Mouse (Mus musculus) hindbrain, embryonic 13.5 days (tissue): Measurements from ENCODE around the gene Sh3kbp1. TPM values are rescaled to one million over a fixed set of nuclear protein-coding genes. Genes with fewer than 3 reads are reported as not detected.

Source experiments
- ATAC-seq: fragments of 200-750 bp; cut with Nextera tagmentation; 2 replicates; pipeline ENCODE4 v1.8.0; 2017; ENCODE audit warnings: moderate TSS enrichment; ENCODE audit not compliant: low FRiP score
- H3K27ac ChIP-seq: fragments of 300-500 bp; sonication (generic); 2 replicates; pipeline ENCODE4 v1.5.1; 2015; ENCODE audit warnings: inconsistent platforms, mild to moderate bottlenecking, moderate library complexity
- H3K27me3 ChIP-seq: fragments of 300-500 bp; sonication (generic); 2 replicates; pipeline ENCODE4 v1.6.1; 2015; ENCODE audit warnings: mild to moderate bottlenecking, inconsistent platforms
- H3K36me3 ChIP-seq: fragments of 300-500 bp; sonication (generic); 2 replicates; pipeline ENCODE4 v1.6.1; 2015; ENCODE audit warnings: mild to moderate bottlenecking, inconsistent platforms
- H3K4me1 ChIP-seq: fragments of 300-500 bp; sonication (generic); replicated peaks from 2 replicates; pipeline ENCODE4 v1.6.1; 2015; ENCODE audit warnings: inconsistent platforms
- H3K4me2 ChIP-seq: fragments of 300-500 bp; sonication (generic); 2 replicates; pipeline ENCODE4 v1.6.1; 2015; ENCODE audit warnings: inconsistent platforms, mild to moderate bottlenecking, moderate library complexity
- H3K4me3 ChIP-seq: fragments of 300-500 bp; sonication (generic); 2 replicates; pipeline ENCODE4 v1.5.1; 2015; ENCODE audit warnings: mild to moderate bottlenecking, inconsistent platforms
- H3K9ac ChIP-seq: fragments of 300-500 bp; sonication (generic); 2 replicates; pipeline ENCODE4 v1.6.1; 2015; ENCODE audit warnings: mild to moderate bottlenecking, inconsistent platforms
- H3K9me3 ChIP-seq: fragments of 300-500 bp; sonication (generic); 2 replicates; pipeline ENCODE4 v1.6.1; 2016; ENCODE audit warnings: inconsistent platforms
- WGBS: fragments of 180-500 bp; shearing (Covaris S2); methylation state at CpG from one replicate; pipeline ENCODE4 v1.1.7; 2015; 5-methylcytosine and 5-hydroxymethylcytosine counted together
- polyA plus RNA-seq: library from polyadenylated mRNA; unstranded; fragments of >200 nt; fragmentation: Nextera tagmentation; extraction: Ambion mirVana; gene quantifications from 2 replicates; pipeline ENCODE4 v1.2.1, GENCODE M21; 2015

Gene Sh3kbp1
- polyA plus RNA-seq, 1 experiment from 2014 or later = 45.4 TPM

DNA sequence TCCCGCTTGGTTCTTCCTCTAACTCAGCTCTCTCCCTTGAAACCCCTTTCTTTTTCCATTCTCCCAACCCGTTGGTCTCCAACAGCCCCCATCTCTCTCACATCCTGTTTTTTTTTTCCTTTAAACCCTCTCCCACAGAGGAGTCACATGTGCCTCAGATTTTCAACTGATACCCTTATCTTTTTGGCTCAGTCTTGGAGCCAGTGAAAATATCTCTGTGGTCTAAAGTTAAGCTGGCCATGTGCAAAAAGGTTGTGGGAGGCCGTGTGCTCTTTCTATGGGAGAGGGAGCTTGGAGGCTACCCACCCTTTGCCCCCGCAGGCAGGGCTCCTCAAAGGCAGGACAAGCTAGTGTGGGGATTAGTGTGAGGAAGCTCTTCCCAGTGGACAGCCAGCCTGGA, 12.9 kb downstream of the Sh3kbp1 start:
- 73% methylated on average over 4 of the region's 4 CpGs for WGBS
- H3K4me3 ChIP-seq = no peak overlapping the region

DNA sequence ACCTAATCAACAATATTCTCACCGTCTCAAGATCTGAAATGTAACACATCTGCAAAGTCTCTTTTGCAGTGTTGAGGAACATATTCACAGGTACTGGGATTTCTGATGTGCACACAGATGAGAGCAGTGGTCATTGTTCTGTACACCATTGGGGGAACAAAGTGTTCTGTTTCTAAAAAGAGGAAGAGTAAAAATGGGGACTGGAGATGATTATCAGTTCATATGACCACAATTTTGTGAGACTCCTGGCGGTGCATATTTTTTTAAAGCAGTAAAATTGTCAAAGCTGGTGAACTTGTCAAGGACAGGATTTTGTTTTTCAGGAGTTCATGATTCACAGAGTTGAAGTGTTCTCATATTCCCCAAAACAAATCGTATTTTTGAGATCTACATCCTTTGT, 18.2 kb downstream of the Sh3kbp1 start:
- WGBS = 91% methylated on average over 3 of the region's 3 CpGs
- H3K27ac ChIP-seq = no peak overlapping the region

More for the DNA sequence above, 12.9 kb downstream of the Sh3kbp1 start:
- Histone ChIP-seq H3K36me3 (no peaks in the 10 kb centered on the region), H3K4me1 (no peaks in the 10 kb centered on the region), H3K27ac (no peak overlapping the region), H3K9ac (no peak overlapping the region), H3K27me3 (no peaks in the 10 kb centered on the region), H3K9me3 (no peaks in the 10 kb centered on the region), H3K4me2 (no peak overlapping the region)
- no peak for ATAC-seq

DNA sequence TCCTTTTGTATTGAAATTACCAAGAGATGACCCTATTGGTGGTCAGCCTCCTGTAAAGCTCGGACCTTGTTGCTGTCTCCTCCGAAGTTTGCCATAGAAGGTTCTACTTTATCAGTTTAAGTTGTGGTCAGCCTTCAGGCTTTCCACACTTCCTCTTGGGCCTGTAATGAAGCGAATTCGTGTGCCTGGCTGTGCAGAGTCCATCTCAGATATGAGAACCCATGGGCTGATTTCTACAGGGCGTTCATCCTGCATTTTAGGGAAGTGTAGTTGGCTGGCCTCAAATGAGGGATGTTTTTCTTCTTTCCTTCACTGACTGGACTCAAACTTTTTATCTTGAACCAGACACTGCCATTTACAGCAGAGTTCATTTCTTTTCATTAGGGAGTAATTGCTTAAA, 20.5 kb downstream of the Sh3kbp1 start:
- H3K4me2 ChIP-seq = no peak overlapping the region
- no peaks in the 10 kb centered on the region for H3K9me3 ChIP-seq
- no peak overlapping the region for H3K9ac ChIP-seq
- no peak overlapping the region for H3K4me3 ChIP-seq
- ATAC-seq = no peak
- no peaks in the 10 kb centered on the region for H3K27me3 ChIP-seq
- no peaks in the 10 kb centered on the region for H3K36me3 ChIP-seq
- H3K4me1 ChIP-seq = peaks cover 7% of the 10 kb centered on the region
- WGBS = 87% methylated on average over 5 of the region's 5 CpGs
- H3K27ac ChIP-seq = no peak overlapping the region

More for the DNA sequence above, 18.2 kb downstream of the Sh3kbp1 start:
- no peak overlapping the region for H3K4me2 ChIP-seq
- H3K36me3 ChIP-seq = no peaks in the 10 kb centered on the region
- H3K4me1 ChIP-seq = peaks cover 4% of the 10 kb centered on the region
- H3K9me3 ChIP-seq = no peaks in the 10 kb centered on the region
- no peaks in the 10 kb centered on the region for H3K27me3 ChIP-seq
- H3K9ac ChIP-seq = no peak overlapping the region
- ATAC-seq = no peak
- H3K4me3 ChIP-seq = no peak overlapping the region

DNA sequence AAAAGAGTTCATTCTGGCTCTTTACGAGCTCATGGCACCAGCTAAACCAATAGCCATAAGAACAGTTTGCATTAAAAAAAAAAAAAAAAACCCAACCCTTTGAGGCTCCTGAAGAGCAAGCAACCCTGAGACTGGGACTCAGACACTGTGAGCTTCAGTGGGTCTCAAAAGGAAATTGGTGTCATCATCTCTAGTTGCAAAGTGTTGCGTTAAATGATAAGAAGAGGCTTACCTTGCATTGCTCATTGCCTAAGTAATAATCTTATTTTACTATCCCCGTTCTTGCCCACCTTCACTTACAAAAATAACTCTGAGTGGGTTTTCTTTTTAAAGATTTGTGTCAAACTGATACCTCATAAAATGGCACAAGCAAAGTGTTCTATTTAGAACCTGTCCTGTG, 21.5 kb downstream of the Sh3kbp1 start:
- peaks cover 7% of the 10 kb centered on the region for H3K4me1 ChIP-seq
- H3K9ac ChIP-seq = no peak overlapping the region
- H3K4me2 ChIP-seq = no peak overlapping the region
- H3K27ac ChIP-seq = no peak overlapping the region
- H3K27me3 ChIP-seq = no peaks in the 10 kb centered on the region
- 93% methylated on average over 3 of the region's 3 CpGs for WGBS
- ATAC-seq = no peak
- no peaks in the 10 kb centered on the region for H3K9me3 ChIP-seq
- no peaks in the 10 kb centered on the region for H3K36me3 ChIP-seq
- no peak overlapping the region for H3K4me3 ChIP-seq

DNA sequence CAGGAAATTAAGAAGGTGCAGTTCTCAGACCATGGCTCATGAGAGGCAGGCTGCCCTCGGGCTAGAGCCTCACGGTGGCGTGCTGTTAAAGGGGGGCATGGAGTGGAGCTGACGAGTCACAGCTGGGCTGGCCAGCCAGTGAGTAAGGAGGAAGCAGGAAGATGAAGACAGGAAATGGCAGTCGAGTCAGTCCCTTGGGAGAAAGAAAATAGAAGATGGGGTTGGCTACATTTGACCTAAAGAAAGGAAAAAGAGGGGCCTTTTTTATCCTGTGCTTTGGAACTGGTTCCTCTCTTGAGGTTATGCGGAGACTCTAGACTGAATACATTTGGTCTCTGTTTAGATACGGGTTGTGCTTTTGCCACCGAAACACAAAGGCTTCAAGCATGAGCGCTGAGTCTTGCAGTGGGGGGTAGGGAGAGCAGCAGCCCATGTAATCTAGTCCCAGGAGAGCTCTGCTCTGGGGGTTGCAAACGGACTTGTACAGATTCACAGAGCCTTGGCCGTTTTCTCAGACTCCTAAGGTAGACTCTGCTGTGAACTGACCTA, 23.1 kb downstream of the Sh3kbp1 start:
- H3K36me3 ChIP-seq = no peaks in the 10 kb centered on the region
- H3K4me3 ChIP-seq = no peak overlapping the region
- H3K4me1 ChIP-seq = peaks cover 7% of the 10 kb centered on the region
- H3K9ac ChIP-seq = no peak overlapping the region
- H3K9me3 ChIP-seq = no peaks in the 10 kb centered on the region
- ATAC-seq = peak; percentile 43; the same call in 1 of the 2 replicates
- H3K4me2 ChIP-seq = peak overlapping the region; percentile 8; the same call in 1 of the 2 replicates
- H3K27me3 ChIP-seq = no peaks in the 10 kb centered on the region
- no peak overlapping the region for H3K27ac ChIP-seq
- WGBS = 41% methylated on average over 11 of the region's 11 CpGs

DNA sequence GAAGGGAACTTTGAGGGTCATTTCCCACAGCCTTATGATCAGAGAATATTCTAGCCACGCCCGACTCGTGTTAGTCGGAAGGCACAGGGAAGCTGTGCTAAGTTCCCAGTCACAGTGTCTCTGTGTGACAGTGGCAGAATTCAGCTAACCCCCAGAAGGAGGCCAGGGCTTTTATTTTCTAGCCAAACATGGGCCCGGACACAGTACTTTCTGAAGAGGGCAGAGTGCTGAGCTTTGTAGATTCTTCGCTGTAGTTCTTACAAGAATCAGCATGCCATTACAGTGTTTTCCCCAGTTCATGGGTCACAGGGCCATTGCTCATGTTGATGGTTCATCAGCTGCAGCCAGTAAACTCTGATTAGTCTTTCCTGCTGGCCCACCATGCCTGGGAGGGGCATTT, 23.7 kb downstream of the Sh3kbp1 start:
- H3K27me3 ChIP-seq = no peaks in the 10 kb centered on the region
- no peaks in the 10 kb centered on the region for H3K36me3 ChIP-seq
- H3K9me3 ChIP-seq = no peaks in the 10 kb centered on the region
- H3K4me2 ChIP-seq = no peak overlapping the region
- H3K9ac ChIP-seq = no peak overlapping the region
- 62% methylated on average over 6 of the region's 6 CpGs for WGBS
- H3K4me1 ChIP-seq = peaks cover 7% of the 10 kb centered on the region
- H3K4me3 ChIP-seq = no peak overlapping the region
- no peak for ATAC-seq
- H3K27ac ChIP-seq = no peak overlapping the region

DNA sequence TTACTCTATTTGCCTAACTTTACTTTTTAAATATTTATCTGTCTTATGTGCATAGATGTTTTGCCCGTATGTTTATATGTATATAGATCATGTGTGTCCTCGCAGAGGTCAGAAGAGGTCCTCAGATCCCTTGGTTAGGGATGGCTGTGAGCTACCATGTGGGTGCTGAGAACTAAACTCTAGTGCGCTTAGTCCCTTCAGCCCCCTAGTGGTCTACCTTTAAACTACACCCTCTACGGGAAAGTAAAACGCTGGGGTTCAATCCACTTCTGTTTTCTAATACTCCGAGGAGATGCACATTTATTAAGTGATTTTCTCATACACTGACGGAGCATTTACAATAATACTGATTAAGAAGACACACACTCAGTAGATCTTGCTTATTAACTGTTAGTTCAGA, 44.3 kb downstream of the Sh3kbp1 start:
- peaks cover 5% of the 10 kb centered on the region; the same call in 1 of the 2 replicates for H3K27me3 ChIP-seq
- no peak overlapping the region for H3K4me3 ChIP-seq
- no peak overlapping the region for H3K9ac ChIP-seq
- no peak overlapping the region for H3K27ac ChIP-seq
- WGBS = 87% methylated on average over 7 of the region's 7 CpGs
- peaks cover 3% of the 10 kb centered on the region; the same call in 1 of the 2 replicates for H3K4me1 ChIP-seq
- no peaks in the 10 kb centered on the region for H3K36me3 ChIP-seq
- H3K9me3 ChIP-seq = no peaks in the 10 kb centered on the region
- no peak for ATAC-seq
- H3K4me2 ChIP-seq = no peak overlapping the region

DNA sequence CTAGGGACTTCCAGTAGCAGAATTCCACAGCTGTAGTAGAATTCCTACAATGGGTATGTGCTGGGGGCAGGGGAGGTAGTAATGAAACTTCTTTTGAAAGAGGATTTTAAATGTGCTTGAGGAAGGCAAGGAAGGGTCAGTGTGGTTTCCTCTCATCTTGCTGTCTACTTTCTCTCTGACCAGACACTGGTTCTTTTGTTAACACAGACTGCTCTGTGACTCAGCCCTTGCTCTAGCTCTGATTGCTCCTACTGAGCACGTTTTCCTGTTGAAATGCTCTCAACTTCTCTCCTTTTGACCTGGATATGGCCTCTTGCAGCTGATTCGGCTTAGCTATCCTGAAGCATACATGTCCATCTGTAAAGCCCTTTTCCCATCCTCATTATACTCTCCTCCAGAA, 45.4 kb downstream of the Sh3kbp1 start:
- Histone ChIP-seq H3K27me3 (peaks cover 5% of the 10 kb centered on the region; the same call in 1 of the 2 replicates), H3K27ac (no peak overlapping the region), H3K4me3 (no peak overlapping the region), H3K9me3 (no peaks in the 10 kb centered on the region), H3K4me2 (no peak overlapping the region), H3K9ac (no peak overlapping the region), H3K36me3 (no peaks in the 10 kb centered on the region), H3K4me1 (peaks cover 3% of the 10 kb centered on the region; the same call in 1 of the 2 replicates)
- no peak for ATAC-seq
- 44% methylated on average over 2 of the region's 2 CpGs for WGBS

DNA sequence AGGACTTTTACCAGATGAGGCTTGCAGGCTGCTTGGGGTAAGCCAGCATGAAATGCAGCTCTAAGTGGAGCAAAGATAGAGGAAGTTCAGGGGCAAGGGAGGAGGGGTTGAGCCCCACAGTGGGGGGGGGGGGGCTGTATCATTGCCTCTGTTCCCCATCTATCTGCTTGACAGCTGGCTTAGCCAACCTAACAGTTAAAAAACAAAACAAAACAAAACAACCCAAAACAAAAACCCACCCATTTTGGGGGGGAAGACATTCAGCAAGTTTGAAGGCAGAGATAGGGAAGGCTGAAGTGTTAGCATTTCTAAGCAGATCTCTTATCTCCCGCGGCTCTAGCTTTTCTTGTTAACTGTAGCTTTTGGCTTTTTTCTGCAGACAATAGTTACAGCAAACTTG, 49.2 kb downstream of the Sh3kbp1 start:
- peaks cover 3% of the 10 kb centered on the region; the same call in 1 of the 2 replicates for H3K4me1 ChIP-seq
- H3K27ac ChIP-seq = no peak overlapping the region
- no peak overlapping the region for H3K4me2 ChIP-seq
- no peak for ATAC-seq
- no peaks in the 10 kb centered on the region for H3K9me3 ChIP-seq
- no peak overlapping the region for H3K9ac ChIP-seq
- H3K27me3 ChIP-seq = peaks cover 5% of the 10 kb centered on the region; the same call in 1 of the 2 replicates
- no peak overlapping the region for H3K4me3 ChIP-seq
- WGBS = 30% methylated on average over 2 of the region's 2 CpGs
- H3K36me3 ChIP-seq = no peaks in the 10 kb centered on the region

DNA sequence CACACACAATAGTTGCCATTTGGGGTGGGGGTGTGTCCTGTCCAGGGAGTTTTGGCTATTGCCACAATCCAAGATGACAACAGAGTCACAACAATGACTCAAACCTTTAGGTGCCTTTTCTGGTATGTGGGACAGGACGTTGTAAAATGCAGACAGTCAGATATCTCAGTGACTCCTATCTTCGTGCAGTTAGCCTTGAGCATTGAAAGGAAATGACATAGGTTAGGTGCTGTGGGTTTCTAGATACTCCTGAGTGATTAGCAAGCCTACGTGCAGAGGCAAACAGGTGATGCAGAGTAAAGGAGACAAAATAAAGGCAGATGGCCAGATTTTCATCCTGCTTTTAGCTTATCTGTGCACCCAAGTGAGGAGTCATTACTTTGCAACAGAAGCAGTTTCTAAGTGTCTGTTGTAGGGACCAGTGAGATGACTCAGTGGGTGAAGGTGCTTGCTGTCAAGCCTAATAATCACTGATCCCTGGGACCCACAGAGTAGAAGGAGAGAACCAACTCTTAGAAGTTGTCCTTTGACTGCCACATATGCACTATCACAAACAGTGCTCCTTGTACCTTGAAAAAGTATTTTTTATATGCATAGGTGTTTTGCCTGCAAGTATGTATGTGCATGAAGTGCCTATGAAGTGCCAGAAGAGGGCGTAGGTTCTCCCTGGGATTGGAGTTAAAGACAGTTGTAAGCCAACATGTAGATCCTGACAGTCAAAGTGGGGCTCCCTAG, 50.7 kb downstream of the Sh3kbp1 start:
- WGBS = 82% methylated on average over 4 of the region's 4 CpGs
- Histone ChIP-seq H3K4me3 (no peak overlapping the region), H3K27me3 (peaks cover 5% of the 10 kb centered on the region; the same call in 1 of the 2 replicates), H3K27ac (no peak overlapping the region), H3K4me2 (no peak overlapping the region), H3K9ac (no peak overlapping the region), H3K9me3 (no peaks in the 10 kb centered on the region), H3K4me1 (peaks cover 3% of the 10 kb centered on the region; the same call in 1 of the 2 replicates), H3K36me3 (no peaks in the 10 kb centered on the region)
- ATAC-seq = no peak

DNA sequence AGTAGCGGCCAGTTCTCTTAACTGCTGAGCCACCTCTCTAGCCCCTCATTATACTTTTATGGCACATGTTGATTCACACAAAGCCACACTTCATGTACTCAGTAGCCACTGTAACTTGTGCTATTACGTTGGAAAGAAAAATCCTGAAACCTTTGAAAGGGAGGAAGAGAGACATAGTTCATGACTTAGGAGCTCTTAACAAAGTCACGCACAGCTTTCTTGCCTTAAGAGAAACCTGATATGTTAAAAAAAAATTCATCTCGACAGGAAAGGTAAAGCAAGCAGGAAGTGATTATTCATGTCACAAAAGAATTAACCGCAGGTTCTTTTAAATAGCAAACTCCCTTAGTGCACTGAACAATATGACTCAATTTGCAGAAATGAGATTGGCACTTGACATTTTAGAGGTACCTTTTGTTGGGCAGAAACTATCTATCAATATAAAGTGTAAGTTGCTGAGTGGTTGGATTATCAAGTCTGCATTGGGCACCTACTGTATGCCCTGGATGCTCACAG, 51.3 kb downstream of the Sh3kbp1 start:
- no peak overlapping the region for H3K27ac ChIP-seq
- peaks cover 5% of the 10 kb centered on the region; the same call in 1 of the 2 replicates for H3K27me3 ChIP-seq
- H3K9ac ChIP-seq = no peak overlapping the region
- no peak for ATAC-seq
- 88% methylated on average over 5 of the region's 5 CpGs for WGBS
- peaks cover 3% of the 10 kb centered on the region; the same call in 1 of the 2 replicates for H3K4me1 ChIP-seq
- no peaks in the 10 kb centered on the region for H3K36me3 ChIP-seq
- no peak overlapping the region for H3K4me2 ChIP-seq
- no peaks in the 10 kb centered on the region for H3K9me3 ChIP-seq
- H3K4me3 ChIP-seq = no peak overlapping the region

DNA sequence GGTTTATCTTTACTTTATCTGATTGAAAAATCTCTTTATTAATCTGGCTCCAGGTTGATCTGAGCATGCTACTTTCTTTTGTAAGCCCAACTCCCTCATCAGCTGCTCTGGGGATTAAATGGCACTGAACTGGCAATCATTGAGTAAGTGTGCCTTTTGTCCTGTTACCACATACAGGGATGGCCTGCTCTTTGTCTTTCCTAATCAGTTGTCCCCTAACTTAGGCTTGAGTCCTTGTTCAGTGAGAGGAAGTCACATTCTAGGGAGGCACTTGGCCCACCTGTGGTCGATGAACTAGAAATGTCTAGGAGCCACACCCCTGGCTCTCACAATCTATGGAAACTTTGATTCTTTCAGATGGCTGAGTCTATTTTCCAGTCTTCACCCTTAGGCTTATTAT, 58.4 kb downstream of the Sh3kbp1 start:
- 69% methylated on average over 1 of the region's 1 CpGs for WGBS
- no peak for ATAC-seq
- Histone ChIP-seq H3K27ac (no peak overlapping the region), H3K4me1 (no peaks in the 10 kb centered on the region), H3K36me3 (no peaks in the 10 kb centered on the region), H3K4me3 (no peak overlapping the region), H3K27me3 (peaks cover 15% of the 10 kb centered on the region; the same call in 1 of the 2 replicates), H3K9ac (no peak overlapping the region), H3K4me2 (no peak overlapping the region), H3K9me3 (no peaks in the 10 kb centered on the region)
